Mouse (Mus musculus): ENCODE results near the gene Gm37240.

GRCm38 (mm10) chr3:84555780-84556179 lies 1331.5 kb downstream of the Gm37240 start:
- TF ChIP-seq TAL1 (conservative IDR thresholded peaks at IDR 0.05; ENCODE audit: low read depth, low read length) (no peak), CTCF (IDR thresholded peaks at IDR 0.05; ENCODE audit: low read depth, low read length) (no peak), GATA1 (IDR thresholded peaks at IDR 0.05; ENCODE audit: borderline replicate concordance, low read length) (no peak), POLR2AphosphoS5 (IDR thresholded peaks at IDR 0.05; ENCODE audit: insufficient replicate concordance, low read depth, low read length) (no peak), GATA2 (IDR thresholded peaks at IDR 0.05; ENCODE audit: borderline replicate concordance, low read depth, low read length) (no peak)
